Mouse (Mus musculus): ENCODE measurements around the gene Itgb6.

Itgb6 gene

GRCm38 (mm10) chr2:60614758-60615157 lies 107.7 kb downstream of the Itgb6 start:
- DNase-seq (ENCODE audit: low spot score), result no peak

GRCm38 (mm10) chr2:60613857-60614228 lies 108.6 kb downstream of the Itgb6 start:
- no peak for DNase-seq (ENCODE audit: low spot score)

GRCm38 (mm10) chr2:60612906-60613856 lies 109.3 kb downstream of the Itgb6 start:
- no peak for DNase-seq (ENCODE audit: low spot score)

DNA sequence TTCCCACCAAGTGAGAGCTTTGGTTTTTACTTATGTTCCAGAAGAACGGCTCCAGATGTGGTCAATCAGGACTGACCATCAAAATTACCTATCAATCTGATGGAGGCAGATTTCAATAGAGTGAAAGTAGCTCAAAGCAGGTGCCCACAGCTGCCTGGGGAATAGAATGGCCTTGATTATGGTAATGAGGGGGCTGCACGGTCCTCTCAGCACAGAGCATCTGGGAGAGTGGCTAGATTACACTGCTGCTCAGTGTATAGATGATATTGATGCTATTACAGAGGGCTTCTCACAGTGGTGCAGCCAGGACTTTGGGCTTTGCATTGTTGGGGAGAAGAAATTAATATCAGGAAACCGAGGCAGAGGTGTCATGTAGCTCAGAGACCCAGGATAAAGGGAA lies 110.8 kb downstream of the Itgb6 start:
- no peak for DNase-seq (ENCODE audit: low spot score)

DNA sequence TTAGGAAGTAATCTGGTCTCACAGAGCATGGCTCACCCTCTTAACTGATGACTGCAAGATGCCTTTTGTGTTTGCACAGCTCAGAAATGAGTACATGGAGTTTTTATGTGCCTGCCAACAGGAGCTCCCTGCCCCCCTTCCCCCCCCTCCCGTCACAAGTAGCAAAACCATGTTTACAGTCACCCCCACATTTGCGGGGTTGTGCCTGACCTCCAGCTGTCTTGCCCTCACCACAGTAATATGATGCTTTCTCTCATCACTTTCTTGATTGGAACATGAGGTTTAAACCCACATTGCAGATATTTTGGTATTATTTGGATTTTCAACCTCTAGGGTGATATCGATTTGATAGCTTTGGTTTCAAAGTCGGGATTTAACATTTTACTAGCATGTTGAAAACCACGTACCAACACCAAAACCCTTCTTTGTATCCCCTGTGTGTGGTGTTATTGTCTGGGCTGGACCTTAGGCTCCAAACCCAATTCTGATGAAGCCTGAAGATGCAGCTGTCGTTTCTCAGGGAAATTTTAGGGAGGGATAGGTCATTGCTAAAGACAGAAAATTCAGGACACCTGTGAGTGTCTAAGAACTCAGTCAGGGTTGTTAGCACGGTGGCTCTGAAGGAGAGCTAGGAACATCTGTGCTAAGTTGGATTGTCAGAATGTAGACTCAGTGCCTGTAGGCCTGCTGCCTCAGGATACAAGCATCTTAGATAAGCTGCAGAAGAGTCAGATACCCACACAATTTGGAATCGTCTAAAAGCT lies 112.8 kb downstream of the Itgb6 start:
- no peak for DNase-seq (ENCODE audit: low spot score)

- DNase-seq (ENCODE audit: low spot score), result no peak
Observed at GRCm38 (mm10) chr2:60607980-60608379, 114.5 kb downstream of the Itgb6 start.

DNA sequence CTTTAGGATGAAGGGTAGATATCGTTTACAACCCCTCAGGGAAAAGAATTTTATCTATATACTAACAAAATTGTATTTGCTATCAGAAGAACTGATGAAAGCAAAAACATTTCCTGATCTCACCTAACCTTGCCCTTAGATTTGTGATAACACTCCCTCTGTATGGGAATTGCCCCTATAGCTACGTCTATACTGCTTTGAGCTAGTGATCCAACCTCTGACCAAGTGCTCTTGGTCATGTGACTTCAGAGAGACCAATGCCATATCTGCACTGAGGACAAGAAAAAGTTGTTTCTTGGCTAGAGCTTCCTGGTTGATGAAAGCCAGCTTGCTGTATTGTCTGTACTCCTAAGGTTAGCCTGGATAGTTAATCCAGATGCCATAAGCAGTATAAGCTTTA lies 121.1 kb downstream of the Itgb6 start:
- no peak for DNase-seq (ENCODE audit: low spot score)

GRCm38 (mm10) chr2:60600863-60601262 lies 121.6 kb downstream of the Itgb6 start:
- no peak for DNase-seq (ENCODE audit: low spot score)

DNA sequence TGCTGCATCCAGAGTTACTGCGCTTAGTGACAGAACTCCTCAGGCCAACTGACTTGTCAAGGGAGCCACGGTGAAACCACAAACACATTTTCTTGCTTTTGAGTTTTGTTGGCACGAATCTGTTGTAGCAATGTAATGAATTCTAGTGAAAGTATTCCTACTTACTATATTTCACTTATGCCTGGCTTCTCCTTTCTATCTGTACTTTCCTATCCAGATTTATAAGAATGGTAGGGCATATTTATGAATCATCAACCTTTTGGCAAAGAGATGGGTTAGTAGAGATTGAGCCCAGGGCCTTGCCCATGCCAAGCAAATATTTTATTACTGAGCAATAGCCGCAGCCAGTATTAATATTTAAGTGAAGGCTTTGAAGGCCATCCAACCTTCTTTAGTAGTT lies 139.0 kb downstream of the Itgb6 start:
- no peak for DNase-seq (ENCODE audit: low spot score)

GRCm38 (mm10) chr2:60554561-60554960 lies 167.9 kb downstream of the Itgb6 start:
- DNase-seq (ENCODE audit: low spot score), result no peak

DNA sequence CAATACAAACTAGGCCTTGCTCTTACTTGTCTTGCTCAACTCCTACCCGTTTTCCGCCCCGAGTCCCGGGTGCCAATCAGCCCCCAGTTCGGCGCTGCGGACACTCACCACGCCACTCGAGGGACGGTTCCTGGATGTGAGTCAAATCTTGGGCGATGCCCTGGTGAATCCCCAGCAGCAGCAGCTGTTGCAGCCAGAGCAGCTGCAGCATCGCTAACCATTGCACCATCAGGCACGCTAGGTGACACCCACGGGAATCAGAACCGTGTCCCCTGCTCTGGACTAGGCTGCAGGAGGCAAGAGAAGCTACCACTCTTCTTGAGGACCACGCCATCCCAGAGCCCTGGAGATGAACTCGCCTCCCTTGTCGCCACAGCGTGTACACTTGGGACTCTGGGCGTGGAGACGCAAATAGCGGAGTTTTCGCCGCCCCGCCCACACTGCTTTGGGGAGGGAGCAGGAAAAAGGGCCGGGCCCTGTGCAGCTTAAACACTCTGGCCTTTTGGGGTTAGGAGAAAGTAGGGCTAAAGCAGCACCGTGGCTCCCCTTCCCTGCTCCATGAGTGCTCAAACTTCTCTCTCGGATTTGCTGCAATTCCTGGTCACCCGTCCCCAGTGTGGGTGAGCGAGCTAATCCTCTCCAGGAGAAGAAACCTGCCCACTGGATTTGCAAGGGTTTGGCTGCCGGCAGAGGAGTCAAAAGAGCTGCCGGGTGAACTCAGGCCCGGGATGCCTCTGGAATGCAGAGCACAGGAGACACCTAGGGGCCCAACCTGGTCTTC lies 169.4 kb downstream of the Itgb6 start, which contains the start of gene Pla2r1:
Pla2r1 (minus strand) TSS at position 407 of the 781 bp plus-strand sequence.
- DNase-seq (ENCODE audit: low spot score), result no peak

DNA sequence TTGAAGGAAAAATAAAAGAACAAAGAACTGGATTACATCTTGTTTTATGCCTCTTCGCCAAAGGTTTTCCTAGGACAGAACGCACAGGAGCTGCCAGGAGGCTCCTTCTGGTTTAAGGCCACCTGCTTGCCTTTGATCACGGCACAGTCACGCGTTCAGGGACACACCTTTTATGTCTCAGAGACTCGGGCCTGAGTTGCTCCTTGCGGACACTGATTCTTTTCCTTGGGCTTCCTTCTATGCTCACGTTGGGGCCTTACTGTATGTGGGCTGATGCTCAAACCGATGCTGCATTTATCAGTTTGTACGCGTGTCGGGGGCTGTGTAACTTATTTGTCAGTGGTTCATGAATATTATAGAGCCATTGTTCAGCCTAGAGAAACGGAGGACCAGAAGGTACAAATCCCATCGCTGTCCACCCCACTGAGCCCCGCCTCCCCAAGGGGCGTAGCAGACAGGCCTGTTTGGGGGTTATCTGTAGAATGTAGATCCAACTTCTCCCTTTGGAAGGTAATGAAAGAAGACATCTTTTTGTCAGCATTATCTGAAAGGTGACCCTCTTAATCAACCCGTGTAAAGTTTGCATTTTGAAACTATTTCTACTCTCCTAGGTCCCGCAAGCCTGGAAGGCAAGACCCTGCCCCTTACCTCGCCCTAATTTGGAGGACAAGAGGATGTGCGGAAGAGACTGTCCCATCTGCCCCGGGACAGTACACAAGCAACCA lies 170.1 kb downstream of the Itgb6 start:
- no peak for DNase-seq (ENCODE audit: low spot score)

- no peak for DNase-seq (ENCODE audit: low spot score)
Observed at GRCm38 (mm10) chr2:60551673-60552072, 170.8 kb downstream of the Itgb6 start.

DNA sequence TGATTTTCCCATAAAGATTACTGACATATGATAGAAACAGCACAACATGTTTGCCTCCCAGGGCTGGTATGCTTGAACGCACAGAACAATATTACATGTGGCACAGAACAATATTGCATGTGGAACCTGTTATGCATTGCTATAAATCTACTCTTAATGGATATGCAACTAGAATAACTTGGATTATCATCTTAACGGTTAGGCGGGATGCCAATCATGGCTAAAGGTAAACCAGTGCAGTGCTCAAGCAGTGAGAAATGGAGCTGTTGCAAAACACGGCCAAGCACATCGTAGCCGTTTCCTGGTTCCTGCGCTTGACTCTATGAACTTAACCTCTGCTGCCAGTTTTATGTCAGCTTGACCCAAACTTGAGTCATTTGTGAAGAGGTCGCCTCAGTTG lies 171.9 kb downstream of the Itgb6 start:
- no peak for DNase-seq (ENCODE audit: low spot score)

DNA sequence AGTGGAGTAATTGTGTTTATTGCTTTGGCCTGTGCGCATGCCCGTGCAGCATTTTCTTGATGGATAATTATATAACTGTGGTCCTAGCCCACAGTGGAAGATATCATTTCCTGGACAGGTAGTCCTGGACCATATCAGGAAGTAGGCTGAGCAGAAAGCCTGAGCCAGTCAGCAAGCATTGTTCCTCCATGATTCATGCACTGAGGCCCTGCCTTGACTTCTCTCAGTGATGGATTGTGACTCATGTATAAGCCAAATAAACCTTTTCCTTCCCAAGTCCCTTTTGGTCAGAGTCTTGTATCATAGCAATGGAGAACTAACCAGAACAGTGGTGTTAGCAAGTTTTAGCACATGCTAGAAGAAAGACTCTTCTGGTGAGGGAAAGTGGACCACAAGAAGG lies 172.6 kb downstream of the Itgb6 start:
- no peak for DNase-seq (ENCODE audit: low spot score)

Data from layer of hippocampus, adult 9-10 months (tissue).